10 mouse cellular contexts compared by ENCODE assay signal in genomic region chr16:92114706-92115241, GRCm38 (mm10). TPM values are rescaled to one million over a fixed set of nuclear protein-coding genes. Genes with fewer than 3 reads are reported as not detected.
DNase-seq lines count a peak whose midpoint lies in the region; ATAC-seq and TF ChIP-seq lines count a peak whose summit lies in the region.
"Had no signal": no experiment of that assay in that cellular context is flagged by ENCODE, and none has a peak within 500 bp of the region (broad histone marks: within the 10 kb centered on the region; RNA-seq: fewer than 3 reads in every experiment).

No protein-coding gene starts in this region.

- ATAC-seq in kidney, embryonic 16.5 days (ENCODE audit: low FRiP score, low TSS enrichment), result no peak
- no peak for ATAC-seq in heart, embryonic 13.5 days (ENCODE audit: extremely low read depth, insufficient number of reproducible peaks, low FRiP score, low TSS enrichment)
- ATAC-seq in midbrain, embryonic 14.5 days (ENCODE audit: low FRiP score, low TSS enrichment), result no peak

- no peaks in the 10 kb centered on the region for H3K9me3 ChIP-seq in kidney, embryonic 16.5 days (ENCODE audit: low read length)
- no peaks in the 10 kb centered on the region for H3K9me3 ChIP-seq in heart, embryonic 13.5 days
- no peaks in the 10 kb centered on the region for H3K9me3 ChIP-seq in midbrain, embryonic 14.5 days (ENCODE audit: control insufficient read depth, low read length)

- 0 out of 2 replicates have a peak overlapping the region, but pooled peaks have one; percentile 24 for H3K27ac ChIP-seq in kidney, adult 2 months (ENCODE audit: insufficient read depth, low read depth, low read length)
- H3K27ac ChIP-seq in kidney, embryonic 16.5 days (ENCODE audit: low read length), result no peak overlapping the region
- 0 out of 2 replicates have a peak overlapping the region, but pooled peaks have one; percentile 21 for H3K27ac ChIP-seq in heart, embryonic 13.5 days (replicated peaks)
- H3K27ac ChIP-seq in midbrain, embryonic 14.5 days (replicated peaks; ENCODE audit: low read depth, low read length), result peak overlapping the region; percentile 70

- intact Hi-C loops in gastrocnemius, postnatal 36 days (cut with DNase I), result no loop called here

- WGBS in kidney, adult 2 months, result 68% methylated on average over 5 of the region's 5 CpGs
- 77% methylated on average over 5 of the region's 5 CpGs for WGBS in kidney, embryonic 16.5 days
- 67% methylated on average over 5 of the region's 5 CpGs for WGBS in heart, embryonic 13.5 days
- 70% methylated on average over 5 of the region's 5 CpGs for WGBS in midbrain, embryonic 14.5 days

- TF ChIP-seq POLR2A in kidney, adult 2 months (IDR thresholded peaks at IDR 0.05; ENCODE audit: low read depth, low read length), result no peak

- DNase-seq in kidney, adult 2 months, result peak; percentile 63
- DNase-seq in brain, adult 2 months (ENCODE audit: low read depth, low spot score), result peak; percentile 70
- DNase-seq in midbrain, embryonic 14.5 days, result no peak
- DNase-seq in B cell, adult 2 months, result no peak
- DNase-seq in thymus, postnatal 4 days, result no peak
- DNase-seq in gastrocnemius, postnatal 36 days, result no peak

- no peak overlapping the region for H3K4me3 ChIP-seq in kidney, adult 2 months (ENCODE audit: insufficient read depth, low read depth, low read length)
- H3K4me3 ChIP-seq in kidney, embryonic 16.5 days (ENCODE audit: low read length), result no peak overlapping the region
- H3K4me3 ChIP-seq in heart, embryonic 13.5 days, result no peak overlapping the region
- no peak overlapping the region for H3K4me3 ChIP-seq in midbrain, embryonic 14.5 days (replicated peaks; ENCODE audit: low read depth, low read length)

- H3K9ac ChIP-seq in kidney, embryonic 16.5 days (replicated peaks; ENCODE audit: low read length), result no peak overlapping the region
- no peak overlapping the region for H3K9ac ChIP-seq in heart, embryonic 13.5 days
- 0 out of 2 replicates have a peak overlapping the region, but pooled peaks have one; percentile 9 for H3K9ac ChIP-seq in midbrain, embryonic 14.5 days (replicated peaks; ENCODE audit: low read length)

- no peak for TF ChIP-seq CTCF in kidney, adult 2 months (conservative IDR thresholded peaks at IDR 0.05; ENCODE audit: insufficient read depth, insufficient read length, low read depth, low read length)

- H3K4me1 ChIP-seq in kidney, adult 2 months (ENCODE audit: control insufficient read depth, insufficient read depth, low read length), result 0 out of 2 replicates have a peak, but pooled peaks cover 9% of the 10 kb centered on the region
- H3K4me1 ChIP-seq in kidney, embryonic 16.5 days (ENCODE audit: insufficient read depth, low read length), result peaks cover 7% of the 10 kb centered on the region; the same call in 1 of the 2 replicates
- H3K4me1 ChIP-seq in heart, embryonic 13.5 days, result peaks cover 39% of the 10 kb centered on the region
- peaks cover 32% of the 10 kb centered on the region for H3K4me1 ChIP-seq in midbrain, embryonic 14.5 days (ENCODE audit: control insufficient read depth, insufficient read depth, low read length)

- no peaks in the 10 kb centered on the region for H3K36me3 ChIP-seq in kidney, adult 2 months (ENCODE audit: control insufficient read depth, insufficient read depth, low read length)
- H3K36me3 ChIP-seq in kidney, embryonic 16.5 days (ENCODE audit: insufficient read depth, low read length), result peaks cover 15% of the 10 kb centered on the region
- peaks cover 21% of the 10 kb centered on the region for H3K36me3 ChIP-seq in heart, embryonic 13.5 days
- H3K36me3 ChIP-seq in midbrain, embryonic 14.5 days (ENCODE audit: control insufficient read depth, insufficient read depth, low read length), result peaks cover 4% of the 10 kb centered on the region

- H3K27me3 ChIP-seq in kidney, adult 2 months (replicated peaks; ENCODE audit: control insufficient read depth, insufficient read depth, low read length), result no peaks in the 10 kb centered on the region
- H3K27me3 ChIP-seq in kidney, embryonic 16.5 days (ENCODE audit: insufficient read depth, low read length), result no peaks in the 10 kb centered on the region
- no peaks in the 10 kb centered on the region for H3K27me3 ChIP-seq in heart, embryonic 13.5 days (replicated peaks)
- no peaks in the 10 kb centered on the region for H3K27me3 ChIP-seq in midbrain, embryonic 14.5 days (ENCODE audit: control insufficient read depth, insufficient read depth, low read length)

- H3K4me2 ChIP-seq in kidney, embryonic 16.5 days (replicated peaks; ENCODE audit: low read depth, low read length), result no peak overlapping the region
- H3K4me2 ChIP-seq in heart, embryonic 13.5 days, result no peak overlapping the region
- no peak overlapping the region for H3K4me2 ChIP-seq in midbrain, embryonic 14.5 days (ENCODE audit: low read length)

RNA-seq across cellular contexts. Expression of gene Slc5a3, which starts 56.7 kb away (rescaled TPM):
- 17.1 and 17.6 TPM in 2 replicates for polyA plus RNA-seq in kidney, adult 2 months (2012; rRNA removed)
- polyA plus RNA-seq in kidney, embryonic 16.5 days (2015; fragmentation: Nextera tagmentation; extraction: Ambion mirVana), result 11.2 and 13.1 TPM in 2 replicates
- polyA plus RNA-seq in heart, embryonic 13.5 days (2015; fragmentation: Nextera tagmentation; extraction: Ambion mirVana), result 3.1 and 3.6 TPM in 2 replicates
- 22.2 and 30.6 TPM in 2 replicates for polyA plus RNA-seq in midbrain, embryonic 14.5 days (2014; fragmentation: Nextera tagmentation; extraction: Ambion mirVana)
- 1 to 10 TPM; 2.2 to 4.0 TPM for total RNA-seq in gastrocnemius, postnatal 36 days (2021)

RNA-seq across cellular contexts. Expression of gene Gm49711, which starts 56.7 kb away (rescaled TPM):
- 0.16 TPM in 1 of 2 replicates, not detected in the other for polyA plus RNA-seq in kidney, adult 2 months (2012; rRNA removed)
- 0.15 TPM in 1 of 2 replicates, not detected in the other for polyA plus RNA-seq in kidney, embryonic 16.5 days (2015; fragmentation: Nextera tagmentation; extraction: Ambion mirVana)
- polyA plus RNA-seq in heart, embryonic 13.5 days (2015; fragmentation: Nextera tagmentation; extraction: Ambion mirVana), result 0.13 and 0.25 TPM in 2 replicates
- polyA plus RNA-seq in midbrain, embryonic 14.5 days (2014; fragmentation: Nextera tagmentation; extraction: Ambion mirVana), result 0.74 and 1.3 TPM in 2 replicates
- not detected for total RNA-seq in gastrocnemius, postnatal 36 days (2021)
- total RNA-seq: common myeloid progenitor, adult 5-6 weeks had no signal
- polyA plus RNA-seq: large intestine, adult 2 months had no signal

RNA-seq across cellular contexts. Expression of gene Mrps6, which starts 56.7 kb away (rescaled TPM):
- 99.2 and 129 TPM in 2 replicates for polyA plus RNA-seq in kidney, adult 2 months (2012; rRNA removed)
- polyA plus RNA-seq in kidney, embryonic 16.5 days (2015; fragmentation: Nextera tagmentation; extraction: Ambion mirVana), result 164 and 165 TPM in 2 replicates
- polyA plus RNA-seq in heart, embryonic 13.5 days (2015; fragmentation: Nextera tagmentation; extraction: Ambion mirVana), result 106 and 122 TPM in 2 replicates
- polyA plus RNA-seq in midbrain, embryonic 14.5 days (2014; fragmentation: Nextera tagmentation; extraction: Ambion mirVana), result 168 and 184 TPM in 2 replicates
- 10 to 100 TPM; 19.1 to 19.5 TPM for total RNA-seq in gastrocnemius, postnatal 36 days (2021)

Comparison
In these comparisons a context has a peak if more than half of its experiments do, and no peak if none do; other contexts are left out.
1. DNase-seq: peak in kidney, adult 2 months (single experiment) and brain, adult 2 months (single experiment); none in midbrain, embryonic 14.5 days (single experiment), B cell, adult 2 months (0 of 2), thymus, postnatal 4 days (single experiment) and gastrocnemius, postnatal 36 days (0 of 2).